Comparison of ENCODE assay signal across 11 mouse cellular contexts in the genomic region with DNA sequence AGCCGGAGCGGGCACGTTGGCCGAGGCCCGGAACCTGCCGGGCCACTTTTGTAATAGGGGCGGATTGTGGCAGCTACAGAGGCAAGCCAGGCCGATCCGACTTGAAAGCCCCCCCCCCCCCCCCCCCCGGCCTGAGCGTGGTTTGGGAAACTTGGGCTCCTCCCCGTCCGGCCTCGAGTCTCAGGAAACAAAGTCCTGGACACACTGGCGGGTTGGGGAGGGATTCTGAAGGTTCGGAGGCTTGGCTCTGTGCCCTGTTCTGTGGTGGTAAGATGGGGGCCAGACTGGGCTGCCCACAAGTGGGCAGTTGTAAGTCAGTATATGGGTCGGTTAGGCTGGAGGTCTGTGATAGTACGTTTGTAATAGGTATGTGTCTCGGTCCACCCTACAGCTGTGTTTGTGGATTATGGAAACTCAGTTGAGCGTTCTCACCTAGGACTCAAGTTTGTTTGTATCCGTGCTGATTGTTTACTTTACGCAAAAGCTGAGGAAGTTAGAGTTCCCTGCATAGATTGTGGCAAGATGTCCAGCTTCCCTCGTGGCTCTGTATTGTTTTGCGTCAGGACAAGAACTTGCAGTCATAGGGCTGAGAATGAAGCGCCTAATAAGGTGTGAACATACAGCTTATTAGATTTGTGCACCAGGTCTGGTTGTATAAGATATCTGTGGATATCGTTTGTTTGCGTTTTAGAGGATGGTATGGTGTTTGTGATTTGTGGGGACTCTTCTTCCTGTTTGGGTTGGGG. TPM values are rescaled to one million over a fixed set of nuclear protein-coding genes. Genes with fewer than 3 reads are reported as not detected.
DNase-seq lines count a peak whose midpoint lies in the region; ATAC-seq and TF ChIP-seq lines count a peak whose summit lies in the region.
"Had no signal": no experiment of that assay in that cellular context is flagged by ENCODE, and none has a peak within 500 bp of the region (broad histone marks: within the 10 kb centered on the region; RNA-seq: fewer than 3 reads in every experiment).

No protein-coding gene starts in this region.

- no peak for TF ChIP-seq CTCF in stomach, postnatal 0 days (IDR thresholded peaks at IDR 0.05; ENCODE audit: low read depth)

- peaks cover 100% of the 10 kb centered on the region for H3K27me3 ChIP-seq in heart, embryonic 10.5 days (ENCODE audit: insufficient read depth, poor library complexity, severe bottlenecking)
- peaks cover 48% of the 10 kb centered on the region for H3K27me3 ChIP-seq in stomach, postnatal 0 days (ENCODE audit: control insufficient read depth, insufficient read depth, low read length)

- TF ChIP-seq EP300 in stomach, postnatal 0 days (optimal IDR thresholded peaks at IDR 0.05): no peak

- 2% methylated on average over 26 of the region's 27 CpGs for WGBS in heart, embryonic 10.5 days
- WGBS in stomach, postnatal 0 days: 6% methylated on average over 25 of the region's 27 CpGs

- H3K4me1 ChIP-seq in heart, embryonic 10.5 days: peaks cover 31% of the 10 kb centered on the region
- H3K4me1 ChIP-seq in stomach, postnatal 0 days (replicated peaks; ENCODE audit: control insufficient read depth, insufficient read depth): no peaks in the 10 kb centered on the region; the same call in 1 of the 2 replicates

- no peak for DNase-seq in heart, embryonic 10.5 days (ENCODE audit: low spot score)
- DNase-seq in heart, adult 11 months: no peak
- DNase-seq in testis, postnatal 10 days (ENCODE audit: low spot score): peak; percentile 53
- no peak for DNase-seq in testis, postnatal 14 days (ENCODE audit: low spot score)
- peak; percentile 77 to 84 for DNase-seq in kidney, postnatal 36 days
- DNase-seq in stomach, postnatal 0 days (ENCODE audit: low spot score): no peak
- DNase-seq in ovary, postnatal 10 days (ENCODE audit: low spot score): no peak
- no peak for DNase-seq in frontal cortex, postnatal 25 days (ENCODE audit: low spot score in 2 of 2)

- peak overlapping the region; percentile 27; the same call in 1 of the 2 replicates for H3K4me3 ChIP-seq in heart, embryonic 10.5 days
- peak overlapping the region; percentile 8; the same call in 1 of the 2 replicates for H3K4me3 ChIP-seq in stomach, postnatal 0 days (ENCODE audit: low read depth, low read length)
- H3K4me3 ChIP-seq: erythroblast, embryonic 14.5 days had no signal

- no peak overlapping the region for H3K9ac ChIP-seq in stomach, postnatal 0 days (ENCODE audit: low read length)

- ATAC-seq in stomach, postnatal 0 days (ENCODE audit: low FRiP score, low TSS enrichment): no peak

- no peaks in the 10 kb centered on the region for H3K36me3 ChIP-seq in heart, embryonic 10.5 days
- no peaks in the 10 kb centered on the region for H3K36me3 ChIP-seq in stomach, postnatal 0 days (ENCODE audit: control insufficient read depth, insufficient read depth, low read length)

- no peaks in the 10 kb centered on the region for H3K9me3 ChIP-seq in heart, embryonic 10.5 days
- no peaks in the 10 kb centered on the region for H3K9me3 ChIP-seq in stomach, postnatal 0 days (ENCODE audit: control insufficient read depth, low read length)

- no peak overlapping the region for H3K27ac ChIP-seq in heart, embryonic 10.5 days
- H3K27ac ChIP-seq in stomach, postnatal 0 days (replicated peaks): no peak overlapping the region

- no peak overlapping the region for H3K4me2 ChIP-seq in stomach, postnatal 0 days (replicated peaks; ENCODE audit: low read depth)

RNA-seq across cellular contexts. Expression of a gene that starts 10.1 kb away (rescaled TPM):
- polyA plus RNA-seq in heart, embryonic 10.5 days (2016; fragmentation: Nextera tagmentation; extraction: Ambion mirVana): 1.1 and 1.7 TPM in 2 replicates
- polyA plus RNA-seq in stomach, postnatal 0 days (2015; fragmentation: Nextera tagmentation; extraction: Ambion mirVana): 0.05 and 0.08 TPM in 2 replicates
- polyA plus RNA-seq: C2C12; erythroblast, embryonic 14.5 days; heart, embryonic 14.5 days had no signal

Comparison
In these comparisons a context has a peak if more than half of its experiments do, and no peak if none do; other contexts are left out.
1. DNase-seq: peak in testis, postnatal 10 days (single experiment) and kidney, postnatal 36 days (2 of 2); none in heart, embryonic 10.5 days (single experiment), heart, adult 11 months (single experiment), testis, postnatal 14 days (single experiment), stomach, postnatal 0 days (single experiment), ovary, postnatal 10 days (single experiment) and frontal cortex, postnatal 25 days (0 of 2).